Mouse (Mus musculus): ENCODE results near the gene Kiss1.

GRCm38 (mm10) chr1:133317149-133317548 lies 4.5 kb upstream of the Kiss1 start:
- TF ChIP-seq CTCF (IDR thresholded peaks at IDR 0.05; ENCODE audit: borderline replicate concordance, extremely low read depth, insufficient read depth, insufficient read length), result peak; percentile 28; the same call in 1 of the 2 replicates
- no peak for TF ChIP-seq POLR2A (IDR thresholded peaks at IDR 0.05; ENCODE audit: borderline replicate concordance, extremely low read depth, insufficient read depth, insufficient read length, poor library complexity, severe bottlenecking)

Measured in brain, embryonic 14.5 days (tissue).